Mouse (Mus musculus) kidney, postnatal 14 days (tissue): ENCODE measurements around the gene Clrn1.

Experiments
- DNase-seq: peaks from one replicate; pipeline ENCODE4 v3.0.0; 2022; ENCODE audit warnings: mixed read lengths

Gene Clrn1

DNA sequence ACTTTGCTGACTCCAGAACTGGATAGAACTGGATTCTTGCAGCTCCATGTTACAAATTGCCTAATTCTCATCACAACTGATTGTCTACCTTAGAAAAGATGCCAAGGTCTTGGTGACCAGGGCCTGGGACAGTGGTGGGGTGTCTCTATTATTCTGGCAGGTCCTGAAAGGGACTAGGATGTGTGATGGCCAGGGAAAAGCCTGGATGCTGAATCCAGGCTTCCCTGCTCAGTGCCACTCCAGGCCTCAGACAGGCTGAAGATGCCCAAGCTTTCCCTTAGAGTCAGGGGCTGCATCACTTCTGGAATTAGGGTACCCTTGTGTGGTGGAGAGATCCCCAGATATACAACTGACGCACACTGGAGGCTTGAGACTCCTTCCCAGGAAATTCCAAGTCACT lies 55.2 kb downstream of the Clrn1 start:
- DNase-seq: no peak

DNA sequence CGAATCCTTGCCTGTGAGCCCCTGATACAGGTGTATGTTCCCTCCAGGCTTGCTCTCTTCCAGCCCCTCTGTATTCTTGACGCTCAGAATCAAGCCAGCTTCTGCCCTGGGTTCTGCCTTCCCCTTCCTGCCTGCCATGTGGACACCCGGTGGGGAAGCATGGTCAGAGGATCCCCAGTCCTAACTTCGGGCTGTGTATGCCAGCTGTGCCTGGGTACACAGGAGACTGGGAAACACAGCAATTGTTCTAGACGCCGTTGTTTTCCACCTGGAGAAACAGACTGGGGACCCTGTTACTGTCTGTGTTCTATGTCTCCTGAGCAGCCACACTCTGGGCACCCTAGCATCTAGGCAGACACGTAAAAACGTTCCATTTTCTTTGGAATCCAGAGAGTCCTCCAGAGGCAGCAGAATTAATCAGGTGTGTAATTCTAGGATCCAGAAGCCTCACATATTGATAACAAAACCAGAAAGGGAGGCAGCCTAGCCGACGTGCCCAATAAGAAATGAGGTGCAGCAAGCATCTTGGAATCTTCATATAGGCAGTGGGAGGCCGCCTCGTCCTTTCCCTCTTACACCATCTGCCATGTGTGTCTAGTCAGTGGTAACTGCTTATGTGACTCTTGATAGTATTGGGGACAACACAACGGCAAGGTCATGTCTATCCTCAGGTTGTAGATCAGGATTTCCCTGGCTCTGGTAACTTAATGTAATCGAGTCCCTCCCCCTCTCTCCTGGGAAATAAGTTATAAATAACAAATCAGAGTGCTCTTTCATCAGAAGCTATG lies 56.6 kb downstream of the Clrn1 start:
- no peak for DNase-seq

DNA sequence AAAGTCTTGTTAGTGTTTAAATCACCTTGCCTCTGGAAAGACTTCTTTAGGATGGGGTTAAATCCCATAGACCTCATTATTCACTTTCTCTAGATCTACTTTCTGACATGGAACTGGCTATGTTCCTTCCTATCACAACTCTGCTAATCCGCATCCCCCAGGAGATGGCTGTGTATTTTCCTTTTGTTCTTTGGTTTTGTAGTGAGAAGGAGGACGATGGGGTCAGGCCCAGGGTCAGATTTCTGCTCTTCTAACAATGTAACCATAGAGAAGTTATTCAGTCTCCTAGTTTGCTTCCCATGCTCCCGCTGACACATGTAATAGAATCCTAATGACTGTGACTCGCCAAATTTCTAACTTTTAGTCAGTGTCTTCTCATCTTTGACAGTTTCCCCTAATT lies 58.9 kb downstream of the Clrn1 start:
- DNase-seq: no peak

DNA sequence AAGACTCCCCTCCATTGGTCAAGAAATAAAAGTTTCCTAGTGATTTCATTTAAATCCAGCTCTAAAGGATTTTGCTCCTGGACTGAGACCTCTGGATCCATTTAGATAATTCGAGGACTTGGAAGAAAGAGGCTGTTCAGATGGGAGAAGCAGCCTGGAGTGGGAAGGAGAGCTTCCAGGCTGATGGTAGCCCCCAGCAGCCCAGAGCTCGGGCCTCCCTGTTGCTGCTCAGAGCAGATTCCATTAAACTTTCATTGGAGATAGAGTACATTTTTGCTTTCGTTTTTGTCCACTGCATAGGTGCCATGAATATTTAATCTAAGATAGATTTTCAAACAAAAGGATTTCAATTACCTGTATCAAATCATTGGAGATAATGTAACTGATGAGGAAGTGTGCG lies 62.9 kb downstream of the Clrn1 start, which contains the start of gene Mindy4b-ps:
Gene Mindy4b-ps, minus strand, starts transcription at position 101 of the 400 bp plus-strand sequence.
- no peak for DNase-seq

DNA sequence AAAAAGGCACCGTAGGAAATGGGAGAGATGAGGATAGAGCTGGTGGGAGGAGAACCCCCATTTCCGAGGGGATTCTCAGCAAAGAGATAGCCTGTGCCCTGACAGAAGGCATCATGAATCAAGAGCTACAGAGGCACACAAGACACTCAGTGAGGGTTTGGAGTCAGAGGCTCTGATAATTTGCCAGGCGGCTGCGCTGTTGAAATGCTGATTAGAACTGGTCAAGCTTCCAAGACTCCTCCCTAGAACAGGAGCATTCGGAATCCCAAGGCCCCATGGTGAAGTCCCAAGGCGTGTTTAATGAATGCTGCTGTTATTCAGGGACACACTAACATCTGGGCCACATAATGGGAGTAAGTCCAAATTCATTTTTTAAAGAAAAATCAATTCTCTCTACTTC lies 67.8 kb downstream of the Clrn1 start:
- no peak for DNase-seq

DNA sequence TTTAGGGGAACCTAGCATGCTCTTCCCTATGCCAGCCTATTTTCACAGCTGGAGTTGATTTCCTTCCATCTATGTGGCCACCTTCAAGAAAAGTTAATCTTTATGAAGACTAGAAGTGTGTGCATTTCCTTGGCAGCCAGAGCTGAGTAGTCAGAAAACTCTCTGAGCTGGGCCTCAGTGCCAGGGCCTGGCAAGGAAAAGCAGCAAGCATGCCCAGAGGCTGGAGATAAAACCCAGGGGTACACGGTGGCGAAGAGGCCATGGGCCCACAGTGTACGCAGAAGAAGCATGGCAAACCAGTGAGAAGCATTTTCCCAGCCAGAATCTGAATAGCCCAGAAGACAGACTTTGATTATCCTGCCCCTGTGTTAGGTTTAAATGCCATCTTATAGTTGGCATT lies 70.9 kb downstream of the Clrn1 start:
- no peak for DNase-seq

DNA sequence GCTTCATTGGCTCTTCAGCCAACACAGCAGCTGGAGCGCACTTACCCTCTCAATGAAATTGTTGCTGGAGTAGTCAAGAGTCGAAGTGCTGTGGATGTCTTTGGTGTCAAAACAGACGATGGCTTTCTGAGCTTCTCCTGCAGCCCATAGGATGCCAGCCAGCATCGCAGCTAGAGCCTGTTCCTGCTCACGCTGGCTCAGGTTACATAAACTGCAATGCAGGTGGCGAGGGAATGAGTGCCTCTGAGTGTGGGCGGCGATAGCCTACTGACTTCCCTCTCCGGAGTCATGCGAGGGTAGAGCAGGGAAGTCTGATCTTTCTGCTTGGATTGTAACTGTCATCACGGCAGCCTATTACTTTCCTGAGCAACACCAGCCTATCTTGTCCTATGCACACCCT lies 74.8 kb downstream of the Clrn1 start:
- no peak for DNase-seq

DNA sequence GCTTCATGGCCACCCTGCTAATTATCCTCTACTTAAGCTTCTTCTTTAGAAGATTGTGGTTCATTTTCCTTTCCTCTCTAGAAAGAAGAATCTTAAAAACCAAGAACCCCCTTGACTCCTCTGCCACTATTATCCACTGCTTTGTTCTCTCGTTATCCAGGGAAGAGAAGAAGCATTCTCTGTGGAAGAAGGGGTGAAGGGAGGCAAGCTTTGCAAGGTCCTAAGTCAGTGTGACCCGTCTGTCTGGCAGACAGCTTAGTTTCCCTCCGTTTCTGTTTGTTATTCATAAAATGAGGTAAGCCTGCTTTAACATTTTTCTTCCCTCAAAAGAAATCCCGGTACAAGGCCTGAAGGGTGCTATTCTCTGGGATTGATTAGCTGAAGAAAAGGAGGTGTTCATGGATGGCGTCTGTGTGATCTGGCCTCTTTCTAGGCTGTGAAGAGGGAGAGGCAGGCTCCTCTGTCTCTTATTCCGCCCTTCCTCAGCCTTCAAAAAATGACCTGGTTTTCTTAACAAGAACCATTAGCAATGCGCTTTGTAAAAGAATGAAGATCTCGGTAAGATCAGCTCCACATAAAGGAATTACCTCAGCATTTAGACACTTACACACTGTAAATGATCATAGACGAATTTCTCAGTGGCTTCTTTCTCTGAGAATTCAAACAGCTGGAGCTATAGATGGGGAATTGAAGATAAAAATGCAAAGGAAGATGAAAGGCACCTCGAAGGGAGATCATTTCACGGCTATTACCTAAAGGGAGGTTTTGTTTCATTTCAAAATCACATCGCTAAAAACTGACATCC lies 75.8 kb downstream of the Clrn1 start:
- no peak for DNase-seq

DNA sequence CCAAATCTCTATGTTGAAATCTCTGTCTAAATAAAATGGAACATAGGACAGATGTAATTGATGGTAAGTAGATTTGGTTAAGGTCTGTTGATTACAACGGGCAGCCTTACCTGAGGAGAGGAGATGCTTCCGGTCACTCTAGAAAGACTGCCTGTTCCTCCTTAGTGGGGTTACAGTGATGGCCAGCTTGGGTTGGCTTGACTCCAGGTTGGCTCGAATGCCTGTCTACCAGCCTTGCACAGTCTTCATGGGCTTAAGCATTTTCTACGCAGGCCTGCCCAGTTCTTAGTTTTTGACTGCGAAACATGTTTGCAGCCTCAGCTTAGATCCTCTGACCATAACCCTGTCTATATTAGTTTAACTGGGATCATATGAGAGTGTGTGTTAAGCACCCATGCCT lies 76.5 kb downstream of the Clrn1 start:
- DNase-seq: no peak

DNA sequence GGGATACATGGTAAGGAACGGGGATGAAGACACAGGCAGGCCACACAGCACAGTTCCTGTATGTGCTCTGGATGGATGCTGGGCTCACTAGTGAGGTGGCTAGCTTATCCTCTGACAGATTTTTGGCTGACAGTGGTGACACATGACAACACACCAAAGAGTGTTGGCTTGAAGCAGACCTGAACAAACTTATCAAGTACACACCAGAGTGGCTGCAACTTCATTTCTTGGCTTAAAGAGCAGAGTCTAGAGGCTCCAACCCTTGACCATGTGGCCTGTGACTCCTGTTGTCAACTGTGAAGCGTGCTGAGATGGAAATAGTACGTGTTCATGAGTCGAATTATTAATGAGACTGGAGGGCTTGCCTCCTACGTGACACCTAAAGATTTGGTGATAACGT lies 80.4 kb downstream of the Clrn1 start:
- DNase-seq: no peak

DNA sequence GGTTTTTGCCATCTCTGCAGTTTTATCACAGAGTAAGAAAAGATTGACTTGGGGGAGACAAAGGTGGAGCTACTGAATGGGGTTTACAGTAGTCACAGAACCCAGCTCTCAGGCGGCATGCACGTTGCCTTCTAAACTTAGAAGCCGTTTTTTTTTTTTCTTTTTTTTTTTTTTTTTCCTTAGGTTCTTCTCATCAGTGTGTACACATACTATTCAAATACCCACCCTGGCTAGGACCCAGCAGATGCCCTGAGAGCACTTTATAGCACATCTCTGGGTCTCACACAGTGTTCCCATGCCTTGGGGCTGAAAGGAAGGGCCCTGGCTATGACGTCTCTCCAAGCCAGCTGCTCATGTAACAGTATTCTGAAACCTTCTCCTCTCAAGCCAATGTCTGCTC lies 86.5 kb downstream of the Clrn1 start:
- no peak for DNase-seq

DNA sequence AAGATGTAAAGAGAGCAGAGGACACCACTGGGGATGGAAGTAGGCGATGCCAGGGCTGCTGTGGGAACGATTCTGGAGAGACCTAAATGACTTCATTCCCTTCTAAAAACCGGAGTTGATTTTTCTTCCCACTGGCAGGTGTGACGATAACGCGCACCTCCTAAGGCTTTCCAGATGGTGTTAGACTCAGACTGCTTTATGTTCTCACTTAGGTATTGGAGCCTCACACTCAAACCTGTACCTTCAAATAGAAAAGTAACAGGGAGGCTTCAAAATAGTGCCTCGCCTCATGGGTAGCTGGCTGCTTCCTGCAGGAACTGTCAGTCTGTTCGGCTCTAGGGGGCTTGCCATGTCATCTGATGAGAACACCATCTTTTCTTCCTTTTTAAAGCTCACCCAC lies 86.9 kb downstream of the Clrn1 start:
- no peak for DNase-seq
